Mouse (Mus musculus) left cerebral cortex, adult 8-10 months (tissue): ENCODE measurements at regions not wholly inside any gene's neighbourhood (a gene's known extent, or its start where the extent isn't known, plus 50 kb on each side); places are given as distances from the start of the nearest gene placed in this dataset.
"Not testable (repeated sequence)": the region's sequence is repeated elsewhere in the genome, so short reads cannot be mapped to it uniquely, and the experiment has no call there.

Experiments
- DNase-seq, 2 experiments: peaks; one replicate each; pipeline ENCODE4 v3.0.0; 2022; ENCODE audit warnings: low spot score in 2 of 2

- no peak for DNase-seq
These were observed 51.3 kb downstream of the Gm21897 start for GRCm38 (mm10) chr16:15368383-15369163.

- no peak for DNase-seq
These were observed 55.6 kb downstream of the Gm21897 start for GRCm38 (mm10) chr16:15372844-15373243.

DNA sequence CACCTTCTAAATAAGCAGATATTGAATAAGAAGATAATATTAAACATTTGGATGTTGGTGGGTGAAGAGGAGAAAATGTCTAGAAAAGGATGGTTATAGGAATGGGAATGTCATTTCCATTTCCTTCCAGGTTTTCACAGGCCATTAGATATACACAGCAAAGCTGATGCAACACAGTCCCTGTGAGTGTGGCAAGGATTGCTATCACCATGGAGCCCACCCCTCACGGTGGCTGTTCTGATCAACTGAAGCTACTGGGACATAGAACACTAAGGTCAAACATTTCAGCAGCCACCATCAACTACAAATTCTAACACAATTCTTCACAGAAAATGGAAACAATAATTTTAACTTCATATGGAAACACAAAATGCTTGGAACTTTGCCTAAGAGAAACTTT is 56.7 kb downstream of the Gm21897 start:
- DNase-seq, result no peak

GRCm38 (mm10) chr16:15385557-15386240 is 68.4 kb downstream of the Gm21897 start:
- DNase-seq, result no peak

- DNase-seq, result peak; percentile 8 to 82
These were observed 69.0 kb downstream of the Gm21897 start for GRCm38 (mm10) chr16:15386241-15386574.

GRCm38 (mm10) chr16:15389892-15390291 is 72.6 kb downstream of the Gm21897 start:
- no peak for DNase-seq

- no peak for DNase-seq
These were observed 113.1 kb downstream of the Gm21897 start for GRCm38 (mm10) chr16:15430352-15430751.

GRCm38 (mm10) chr16:15432681-15433080 is 115.4 kb downstream of the Gm21897 start:
- no peak for DNase-seq

DNA sequence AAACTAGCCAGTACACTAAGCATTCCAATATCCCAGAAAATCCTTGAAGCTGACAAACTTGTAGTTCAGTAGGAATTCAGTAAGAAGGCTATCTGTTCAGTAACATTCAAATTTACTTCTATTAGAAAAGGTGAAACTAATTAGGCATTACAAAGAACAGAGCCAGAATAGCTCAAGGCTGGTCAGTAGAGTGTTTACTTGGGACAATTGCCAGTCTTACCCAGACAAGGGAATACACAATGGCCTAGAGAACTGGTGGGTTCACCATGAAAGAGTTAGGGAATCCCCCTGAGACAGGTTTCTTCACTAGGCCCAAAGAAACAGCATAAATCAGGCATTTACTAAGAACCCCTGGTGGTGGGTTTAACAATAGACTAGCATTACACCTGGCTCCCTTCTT is 145.6 kb downstream of the Gm21897 start:
- not testable (repeated sequence) for DNase-seq

GRCm38 (mm10) chr16:15473875-15474274 is 156.6 kb downstream of the Gm21897 start:
- no peak for DNase-seq

GRCm38 (mm10) chr16:15478876-15479275 is 161.6 kb downstream of the Gm21897 start:
- no peak for DNase-seq

GRCm38 (mm10) chr16:15491328-15491999 is 174.2 kb downstream of the Gm21897 start:
- DNase-seq, result no peak

DNA sequence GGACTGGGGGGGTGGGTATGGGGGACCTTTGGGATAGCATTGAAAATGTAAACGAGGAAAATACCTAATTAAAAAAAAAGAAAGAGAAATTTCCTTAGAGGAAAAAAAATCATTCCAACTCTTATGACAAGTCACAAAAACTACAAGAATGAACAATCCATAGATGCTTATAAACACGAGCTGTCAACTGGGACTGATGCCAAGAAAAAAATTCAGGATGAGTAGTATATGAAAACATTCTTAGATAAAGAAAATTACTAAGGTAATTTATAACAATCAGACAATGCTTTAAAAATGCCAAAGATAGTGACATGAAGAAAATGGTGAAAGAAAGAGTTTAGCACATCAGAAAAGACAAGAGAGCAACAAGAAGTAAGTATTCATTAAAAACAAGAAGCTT is 176.0 kb downstream of the Gm21897 start:
- DNase-seq, result no peak
